Mouse (Mus musculus) urinary bladder, postnatal 14 days (tissue): ENCODE results near the gene Pus7l.

Source experiments
- DNase-seq: peaks from one replicate; pipeline ENCODE4 v3.0.0; 2021; ENCODE audit warnings: low spot score

Pus7l gene

GRCm38 (mm10) chr15:94477287-94477686 lies 66.1 kb downstream of the Pus7l start:
- no peak for DNase-seq

- no peak for DNase-seq
These were observed 67.4 kb downstream of the Pus7l start for GRCm38 (mm10) chr15:94475975-94476374.
